Mouse (Mus musculus) CH12.LX (cell line): ENCODE results near the gene Tshz2. TPM values are rescaled to one million over a fixed set of nuclear protein-coding genes. Genes with fewer than 3 reads are reported as not detected.

Source experiments
- DNase-seq: peaks from one replicate; pipeline ENCODE4 v3.0.0-alpha.2; 2013; ENCODE audit errors: extremely low read depth
- H3K27ac ChIP-seq: 2 replicates; pipeline ENCODE4 v1.5.1; 2012; ENCODE audit warnings: low read depth, mild to moderate bottlenecking, control low read depth, moderate library complexity; ENCODE audit not compliant: insufficient read depth
- H3K27me3 ChIP-seq: replicated peaks from 2 replicates; pipeline ENCODE3; 2012; ENCODE audit warnings: inconsistent platforms
- H3K36me3 ChIP-seq, 2 experiments: replicated peaks in 1 of 2; 2 replicates each; pipeline versions ENCODE3 to v1.6.1; 2012; ENCODE audit warnings: inconsistent platforms in 1 of 2, low read length in 1 of 2, mild to moderate bottlenecking in 1 of 2, mixed read lengths in 1 of 2, moderate library complexity in 1 of 2; ENCODE audit not compliant: control insufficient read depth in 1 of 2, insufficient read depth in 1 of 2
- H3K4me1 ChIP-seq, 2 experiments: 2 replicates each; pipeline ENCODE4 v1.6.1; 2012; ENCODE audit warnings: inconsistent platforms in 1 of 2, moderate library complexity in 1 of 2; ENCODE audit not compliant: insufficient read depth in 2 of 2, control insufficient read depth in 1 of 2
- H3K4me2 ChIP-seq: 2 replicates; pipeline ENCODE4 v1.6.1; 2012; ENCODE audit warnings: low read depth, mild to moderate bottlenecking, control low read depth; ENCODE audit not compliant: poor library complexity, insufficient read depth, severe bottlenecking
- H3K4me3 ChIP-seq, 3 experiments: fragments of 150-350 bp in 1 of 3; sonication (generic) in 1 of 3; replicated peaks in 1 of 3; 2 replicates each; pipeline versions ENCODE3 to v1.5.1; 2011 to 2012; ENCODE audit warnings: low read depth in 2 of 3, low read length in 2 of 3, mild to moderate bottlenecking in 2 of 3, moderate library complexity in 2 of 3, control low read depth in 1 of 3, improper control_type of control experiment in 1 of 3, inconsistent platforms in 1 of 3, mixed read lengths in 1 of 3; ENCODE audit not compliant: poor library complexity in 1 of 3
- H3K79me2 ChIP-seq: replicated peaks from 2 replicates; pipeline ENCODE4 v1.6.1; 2012; ENCODE audit warnings: mild to moderate bottlenecking, moderate library complexity; ENCODE audit not compliant: control insufficient read depth, poor library complexity, insufficient read depth, severe bottlenecking; ENCODE audit errors: extremely low read depth
- H3K9ac ChIP-seq: 2 replicates; pipeline ENCODE4 v1.6.1; 2012; ENCODE audit warnings: low read depth, mild to moderate bottlenecking, control low read depth, moderate library complexity; ENCODE audit not compliant: insufficient read depth
- H3K9me3 ChIP-seq: replicated peaks from 2 replicates; pipeline ENCODE3; 2012; ENCODE audit warnings: low read length, inconsistent platforms, mixed read lengths
- CHD1 ChIP-seq: IDR thresholded peaks from 2 replicates; pipeline ENCODE4 v1.6.1; 2012; ENCODE audit warnings: low read depth, low read length, improper control_type of control experiment, inconsistent platforms
- CHD2 ChIP-seq: IDR thresholded peaks from 2 replicates; pipeline ENCODE4 v1.6.1; 2011; ENCODE audit warnings: low read length, improper control_type of control experiment
- EP300 ChIP-seq: IDR thresholded peaks from 2 replicates; pipeline ENCODE4 v1.6.1; 2011; ENCODE audit warnings: low read length, improper control_type of control experiment
- GABPA ChIP-seq: IDR thresholded peaks from 2 replicates; pipeline ENCODE4 v1.6.1; 2012; ENCODE audit warnings: low read depth, low read length, improper control_type of control experiment, inconsistent platforms; ENCODE audit not compliant: insufficient replicate concordance
- IRF4 ChIP-seq: IDR thresholded peaks from 2 replicates; pipeline ENCODE4 v1.6.1; 2014; ENCODE audit warnings: low read depth, mild to moderate bottlenecking, inconsistent platforms, low read length, improper control_type of control experiment
- KAT2A ChIP-seq: IDR thresholded peaks from 2 replicates; pipeline ENCODE4 v1.6.1; 2012; ENCODE audit warnings: low read length, improper control_type of control experiment, inconsistent platforms; ENCODE audit not compliant: insufficient replicate concordance
- MAFK ChIP-seq: IDR thresholded peaks from 2 replicates; pipeline ENCODE4 v1.6.1; 2011; ENCODE audit warnings: low read length, improper control_type of control experiment; ENCODE audit not compliant: insufficient replicate concordance
- MAX ChIP-seq: IDR thresholded peaks from 2 replicates; pipeline ENCODE4 v1.6.1; 2011; ENCODE audit warnings: low read length, improper control_type of control experiment
- MAZ ChIP-seq: IDR thresholded peaks from 2 replicates; pipeline ENCODE4 v1.6.1; 2012; ENCODE audit warnings: low read depth, mild to moderate bottlenecking, inconsistent platforms, low read length, improper control_type of control experiment, moderate library complexity
- MEF2A ChIP-seq: IDR thresholded peaks from 2 replicates; pipeline ENCODE4 v1.6.1; 2014; ENCODE audit warnings: low read depth, mild to moderate bottlenecking, inconsistent platforms, low read length, improper control_type of control experiment, borderline replicate concordance
- NRF1 ChIP-seq: IDR thresholded peaks from 2 replicates; pipeline ENCODE4 v1.6.1; 2014; ENCODE audit warnings: low read depth, mild to moderate bottlenecking, inconsistent platforms, low read length, improper control_type of control experiment, moderate library complexity
- PAX5 ChIP-seq: IDR thresholded peaks from 2 replicates; pipeline ENCODE4 v1.6.1; 2012; ENCODE audit warnings: low read length, inconsistent platforms, mixed read lengths
- POLR2A ChIP-seq: IDR thresholded peaks from 2 replicates; pipeline ENCODE4 v1.6.1; 2011; ENCODE audit warnings: low read depth, mild to moderate bottlenecking, improper control_type of control experiment, low read length
- RAD21 ChIP-seq: IDR thresholded peaks from 2 replicates; pipeline ENCODE4 v1.6.1; 2011; ENCODE audit warnings: low read depth, mild to moderate bottlenecking, low read length, improper control_type of control experiment, moderate library complexity
- RCOR1 ChIP-seq: conservative IDR thresholded peaks from 2 replicates; pipeline ENCODE4 v1.6.1; 2012; ENCODE audit warnings: low read depth, mild to moderate bottlenecking, inconsistent platforms, low read length, improper control_type of control experiment
- TBP ChIP-seq: conservative IDR thresholded peaks from 2 replicates; pipeline ENCODE4 v1.6.1; 2011; ENCODE audit warnings: low read depth, low read length, improper control_type of control experiment
- TCF12 ChIP-seq: IDR thresholded peaks from 2 replicates; pipeline ENCODE4 v1.6.1; 2014; ENCODE audit warnings: low read depth, mild to moderate bottlenecking, inconsistent platforms, low read length, improper control_type of control experiment
- UBTF ChIP-seq: IDR thresholded peaks from 2 replicates; pipeline ENCODE4 v1.6.1; 2012; ENCODE audit warnings: low read depth, mild to moderate bottlenecking, inconsistent platforms, low read length, improper control_type of control experiment, moderate library complexity
- USF1 ChIP-seq: IDR thresholded peaks from 2 replicates; pipeline ENCODE4 v1.6.1; 2014; ENCODE audit warnings: low read depth, mild to moderate bottlenecking, inconsistent platforms, low read length, improper control_type of control experiment
- USF2 ChIP-seq: conservative IDR thresholded peaks from 2 replicates; pipeline ENCODE4 v1.6.1; 2011; ENCODE audit warnings: low read depth, low read length, improper control_type of control experiment
- ZKSCAN1 ChIP-seq: IDR thresholded peaks from 2 replicates; pipeline ENCODE4 v1.6.1; 2012; ENCODE audit warnings: low read depth, inconsistent platforms, low read length, improper control_type of control experiment, borderline replicate concordance
- ZMIZ1 ChIP-seq: IDR thresholded peaks from 2 replicates; pipeline ENCODE4 v1.6.1; 2012; ENCODE audit warnings: low read depth, mild to moderate bottlenecking, inconsistent platforms, low read length, improper control_type of control experiment
- ZNF384 ChIP-seq: IDR thresholded peaks from 2 replicates; pipeline ENCODE4 v1.6.1; 2012; ENCODE audit warnings: low read depth, low read length, improper control_type of control experiment, inconsistent platforms
- dilution Hi-C: fragments of 300-500 bp; cut with MboI; formaldehyde crosslinking; loops from 2 replicates; pipeline ENCODE4 v1.14.3; 2020; ENCODE audit warnings: low sequenced_read_pairs; ENCODE audit not compliant: extremely low pct_unique_long_range_greater_than_20kb, extremely low pct_ligation_motif_present
- in situ Hi-C: fragments of 300-500 bp; cut with MboI; formaldehyde crosslinking; loops from 3 replicates; pipeline ENCODE4 v1.14.3; 2019; ENCODE audit warnings: low sequenced_read_pairs, low pct_ligation_motif_present, low pct_unique_long_range_greater_than_20kb, mixed read lengths
- polyA plus RNA-seq: library from polyadenylated mRNA; unstranded; fragments of >175 nt; gene quantifications from 2 replicates; pipeline ENCODE4 v1.2.1, GENCODE M21; 2012; ENCODE audit warnings: low read depth; ENCODE audit not compliant: insufficient read length
- total RNA-seq, 2 experiments: library from RNA; depleted of rRNA; stranded (reverse); fragments of 300-350 nt in 1 of 2; fragments of >200 nt in 1 of 2; gene quantifications; 2 replicates each; pipeline ENCODE4 v1.2.3; 2012 to 2014

Gene Tshz2
- total and polyA plus RNA-seq, 3 experiments, result not detected

GRCm38 (mm10) chr2:170069976-170070375 is 437.2 kb downstream of the Tshz2 start:
- no peaks in the 10 kb centered on the region for H3K36me3 ChIP-seq
- H3K27me3 ChIP-seq, result peaks cover 5% of the 10 kb centered on the region
- no peak overlapping the region for H3K27ac ChIP-seq
- no peak overlapping the region for H3K9ac ChIP-seq
- H3K79me2 ChIP-seq, result no peaks in the 10 kb centered on the region
- DNase-seq, result no peak
- dilution Hi-C loops (no loop called here), in situ Hi-C loops (no loop called here)
- H3K4me3 ChIP-seq, result no peak overlapping the region
- H3K4me2 ChIP-seq, result no peak overlapping the region
- no peaks in the 10 kb centered on the region for H3K4me1 ChIP-seq
- H3K9me3 ChIP-seq, result peaks cover 11% of the 10 kb centered on the region
- TF ChIP-seq MAFK, result no peak
- TF ChIP-seq MEF2A, result no peak
- TF ChIP-seq USF2, result no peak
- TF ChIP-seq ZMIZ1, result no peak
- no peak for TF ChIP-seq MAX
- TF ChIP-seq MAZ, result no peak
- no peak for TF ChIP-seq TBP
- no peak for TF ChIP-seq KAT2A
- TF ChIP-seq NRF1, result no peak
- no peak for TF ChIP-seq ZKSCAN1
- TF ChIP-seq GABPA, result no peak
- TF ChIP-seq TCF12, result no peak
- no peak for TF ChIP-seq RCOR1
- no peak for TF ChIP-seq RAD21
- TF ChIP-seq EP300, result no peak

- Histone ChIP-seq H3K27ac (no peak overlapping the region), H3K4me3 (no peak overlapping the region), H3K4me1 (no peaks in the 10 kb centered on the region; a peak in 1 of 4 replicates), H3K9ac (no peak overlapping the region), H3K79me2 (no peaks in the 10 kb centered on the region), H3K27me3 (peaks cover 11% of the 10 kb centered on the region), H3K4me2 (no peak overlapping the region), H3K9me3 (peaks cover 11% of the 10 kb centered on the region), H3K36me3 (no peaks in the 10 kb centered on the region)
- no peak for DNase-seq
- in situ Hi-C loops, result no loop called here
- dilution Hi-C loops, result no loop called here
- TF ChIP-seq GABPA, result no peak
- no peak for TF ChIP-seq UBTF
- no peak for TF ChIP-seq RCOR1
- no peak for TF ChIP-seq CHD2
- no peak for TF ChIP-seq USF2
- TF ChIP-seq IRF4, result no peak
- TF ChIP-seq ZNF384, result no peak
- no peak for TF ChIP-seq ZMIZ1
- no peak for TF ChIP-seq USF1
- TF ChIP-seq EP300, result no peak
- TF ChIP-seq NRF1, result no peak
- TF ChIP-seq PAX5, result no peak
- TF ChIP-seq POLR2A, result no peak
- TF ChIP-seq MAX, result no peak
- TF ChIP-seq CHD1, result no peak
Observed at GRCm38 (mm10) chr2:170070641-170071241, 437.9 kb downstream of the Tshz2 start.
